Mouse (Mus musculus) heart, postnatal 0 days (tissue): ENCODE measurements at regions not wholly inside any gene's neighbourhood (a gene's known extent, or its start where the extent isn't known, plus 50 kb on each side); places are given as distances from the start of the nearest gene placed in this dataset.

Experiments used
- CTCF ChIP-seq: IDR thresholded peaks from 2 replicates; pipeline ENCODE4 v1.5.1; 2016; ENCODE audit warnings: antibody characterized with exemption, control low read depth, low read depth
- EP300 ChIP-seq: IDR thresholded peaks from 2 replicates; pipeline ENCODE4 v1.6.1; 2016; ENCODE audit warnings: antibody characterized with exemption, low read depth

- TF ChIP-seq CTCF, result no peak
- no peak for TF ChIP-seq EP300
These were observed 122.1 kb downstream of the Cartpt start for GRCm38 (mm10) chr13:99778747-99779146.
